26 mouse cellular contexts compared by ENCODE assay signal in the genomic region with DNA sequence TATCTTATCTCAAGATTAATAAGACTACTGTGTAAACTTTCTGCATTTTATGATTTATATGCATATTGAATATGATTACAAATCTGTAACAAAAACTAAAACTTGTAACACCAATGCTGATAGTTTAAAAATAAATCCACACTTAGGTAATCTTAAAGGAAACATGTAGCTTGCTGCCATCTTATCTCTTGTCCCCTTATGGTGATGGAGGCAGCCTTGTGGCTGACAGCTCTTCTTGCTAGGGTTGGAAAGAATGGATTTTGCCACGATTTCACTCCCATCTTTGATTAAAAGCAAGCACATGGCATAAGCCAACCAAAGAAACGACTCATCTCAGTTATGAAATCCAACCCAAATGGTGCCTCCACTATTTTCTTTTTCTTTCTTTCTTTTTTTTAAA.
"Had no signal": no experiment of that assay in that cellular context is flagged by ENCODE, and none has a peak within 500 bp of the region (broad histone marks: within the 10 kb centered on the region; RNA-seq: fewer than 3 reads in every experiment).

No protein-coding gene starts in this region.

- H3K27ac ChIP-seq: gastrocnemius, adult 2 months; heart, embryonic 10.5 days; heart, embryonic 13.5 days; heart, embryonic 15.5 days; hindbrain, embryonic 13.5 days; hindbrain, embryonic 15.5 days; hindbrain, postnatal 0 days; kidney, embryonic 15.5 days; kidney, postnatal 0 days; layer of hippocampus, adult 2 months; left cerebral cortex, adult 2 months; limb, embryonic 10.5 days; limb, embryonic 12.5 days; liver, embryonic 12.5 days had no signal

- ATAC-seq: hindbrain, postnatal 0 days; intestine, embryonic 16.5 days; liver, embryonic 12.5 days had no signal

- H3K4me1 ChIP-seq: heart, embryonic 10.5 days had no signal

- H3K27me3 ChIP-seq: heart, embryonic 13.5 days; heart, embryonic 15.5 days; hindbrain, embryonic 13.5 days; hindbrain, embryonic 15.5 days; kidney, embryonic 15.5 days; limb, embryonic 12.5 days; liver, embryonic 12.5 days had no signal

- H3K4me3 ChIP-seq: gastrocnemius, adult 2 months; heart, embryonic 10.5 days; heart, embryonic 13.5 days; heart, embryonic 15.5 days; hindbrain, embryonic 13.5 days; hindbrain, embryonic 15.5 days; kidney, embryonic 15.5 days; layer of hippocampus, adult 2 months; left cerebral cortex, adult 2 months; limb, embryonic 10.5 days; limb, embryonic 12.5 days; liver, embryonic 12.5 days had no signal

- H3K9me3 ChIP-seq: heart, embryonic 10.5 days; heart, embryonic 13.5 days; heart, embryonic 15.5 days; hindbrain, embryonic 13.5 days; hindbrain, embryonic 15.5 days; kidney, embryonic 15.5 days; limb, embryonic 10.5 days; limb, embryonic 12.5 days; liver, embryonic 12.5 days had no signal

- H3K4me2 ChIP-seq: heart, embryonic 13.5 days; heart, embryonic 15.5 days; hindbrain, embryonic 13.5 days; hindbrain, embryonic 15.5 days; kidney, embryonic 15.5 days; limb, embryonic 12.5 days; liver, embryonic 12.5 days had no signal

- H3K9ac ChIP-seq: heart, embryonic 13.5 days; heart, embryonic 15.5 days; hindbrain, embryonic 13.5 days; hindbrain, embryonic 15.5 days; kidney, embryonic 15.5 days; limb, embryonic 12.5 days; liver, embryonic 12.5 days had no signal

- DNase-seq: gastrocnemius, adult 2 months; gastrocnemius, postnatal 10 days; gastrocnemius, postnatal 25 days; heart, adult 18-20 months; heart, postnatal 14 days; heart, postnatal 36 days; kidney, adult 11 months; kidney, adult 2 months; kidney, adult 9 months; kidney, postnatal 14 days; kidney, postnatal 4 days; liver had no signal
